Mouse (Mus musculus) brain, embryonic 14.5 days (tissue): ENCODE results near the gene Cyp4a10.

Experiments used
- CTCF ChIP-seq: fragments of 200-500 bp; IDR thresholded peaks from 2 replicates; pipeline ENCODE4 v1.5.1; 2012; ENCODE audit warnings: inconsistent platforms, mild to moderate bottlenecking, moderate library complexity, borderline replicate concordance; ENCODE audit not compliant: insufficient read depth, insufficient read length; ENCODE audit errors: extremely low read depth
- POLR2A ChIP-seq: fragments of 200-500 bp; IDR thresholded peaks from 2 replicates; pipeline ENCODE4 v1.6.1; 2012; ENCODE audit warnings: mild to moderate bottlenecking, inconsistent platforms, borderline replicate concordance; ENCODE audit not compliant: poor library complexity, insufficient read depth, insufficient read length, severe bottlenecking; ENCODE audit errors: extremely low read depth

DNA sequence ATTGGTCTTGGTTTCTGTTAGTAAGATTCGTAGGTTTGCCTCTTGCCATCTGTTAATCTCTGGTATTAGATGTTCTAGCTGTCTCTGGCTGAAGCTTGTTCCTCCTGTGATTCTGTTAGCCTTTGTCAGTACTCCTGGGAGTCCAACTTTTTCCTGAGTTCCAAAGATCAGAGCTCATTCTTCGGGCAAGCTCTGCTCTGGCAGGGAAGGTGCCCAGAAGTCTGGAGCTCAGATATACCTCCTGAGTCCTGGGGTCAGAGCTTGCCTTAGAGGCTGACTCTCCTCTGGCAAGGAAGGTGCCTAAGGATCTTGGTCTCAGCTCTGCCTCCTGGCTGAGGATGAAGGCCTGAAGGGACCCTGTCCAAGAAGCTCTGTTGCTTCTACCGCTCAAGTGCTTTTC lies 34.7 kb downstream of the Cyp4a10 start:
- TF ChIP-seq POLR2A (no peak), CTCF (no peak)
